Mouse (Mus musculus) CH12.LX (cell line): ENCODE data around the gene Clint1. TPM values are rescaled to one million over a fixed set of nuclear protein-coding genes. Genes with fewer than 3 reads are reported as not detected.

Source experiments
- DNase-seq: peaks from one replicate; pipeline ENCODE4 v3.0.0-alpha.2; 2013; ENCODE audit errors: extremely low read depth
- H3K27ac ChIP-seq: 2 replicates; pipeline ENCODE4 v1.5.1; 2012; ENCODE audit warnings: low read depth, mild to moderate bottlenecking, control low read depth, moderate library complexity; ENCODE audit not compliant: insufficient read depth
- H3K27me3 ChIP-seq: replicated peaks from 2 replicates; pipeline ENCODE3; 2012; ENCODE audit warnings: inconsistent platforms
- H3K36me3 ChIP-seq, 2 experiments: replicated peaks in 1 of 2; 2 replicates each; pipeline versions ENCODE3 to v1.6.1; 2012; ENCODE audit warnings: inconsistent platforms in 1 of 2, low read length in 1 of 2, mild to moderate bottlenecking in 1 of 2, mixed read lengths in 1 of 2, moderate library complexity in 1 of 2; ENCODE audit not compliant: control insufficient read depth in 1 of 2, insufficient read depth in 1 of 2
- H3K4me1 ChIP-seq, 2 experiments: 2 replicates each; pipeline ENCODE4 v1.6.1; 2012; ENCODE audit warnings: inconsistent platforms in 1 of 2, moderate library complexity in 1 of 2; ENCODE audit not compliant: insufficient read depth in 2 of 2, control insufficient read depth in 1 of 2
- H3K4me2 ChIP-seq: 2 replicates; pipeline ENCODE4 v1.6.1; 2012; ENCODE audit warnings: low read depth, mild to moderate bottlenecking, control low read depth; ENCODE audit not compliant: poor library complexity, insufficient read depth, severe bottlenecking
- H3K4me3 ChIP-seq, 3 experiments: fragments of 150-350 bp in 1 of 3; sonication (generic) in 1 of 3; replicated peaks in 1 of 3; 2 replicates each; pipeline versions ENCODE3 to v1.5.1; 2011 to 2012; ENCODE audit warnings: low read depth in 2 of 3, low read length in 2 of 3, mild to moderate bottlenecking in 2 of 3, moderate library complexity in 2 of 3, control low read depth in 1 of 3, improper control_type of control experiment in 1 of 3, inconsistent platforms in 1 of 3, mixed read lengths in 1 of 3; ENCODE audit not compliant: poor library complexity in 1 of 3
- H3K79me2 ChIP-seq: replicated peaks from 2 replicates; pipeline ENCODE4 v1.6.1; 2012; ENCODE audit warnings: mild to moderate bottlenecking, moderate library complexity; ENCODE audit not compliant: control insufficient read depth, poor library complexity, insufficient read depth, severe bottlenecking; ENCODE audit errors: extremely low read depth
- H3K9ac ChIP-seq: 2 replicates; pipeline ENCODE4 v1.6.1; 2012; ENCODE audit warnings: low read depth, mild to moderate bottlenecking, control low read depth, moderate library complexity; ENCODE audit not compliant: insufficient read depth
- H3K9me3 ChIP-seq: replicated peaks from 2 replicates; pipeline ENCODE3; 2012; ENCODE audit warnings: low read length, inconsistent platforms, mixed read lengths
- CHD2 ChIP-seq: IDR thresholded peaks from 2 replicates; pipeline ENCODE4 v1.6.1; 2011; ENCODE audit warnings: low read length, improper control_type of control experiment
- CTCF ChIP-seq, 2 experiments: IDR thresholded peaks in 1 of 2; conservative IDR thresholded peaks in 1 of 2; 2 replicates each; pipeline ENCODE4 v1.5.1; 2011 to 2012; ENCODE audit warnings: low read depth in 2 of 2, low read length in 2 of 2, improper control_type of control experiment in 1 of 2, inconsistent platforms in 1 of 2, mild to moderate bottlenecking in 1 of 2, moderate library complexity in 1 of 2
- ELF1 ChIP-seq: IDR thresholded peaks from 2 replicates; pipeline ENCODE4 v1.6.1; 2014; ENCODE audit warnings: low read depth, mild to moderate bottlenecking, inconsistent platforms, low read length, improper control_type of control experiment
- EP300 ChIP-seq: IDR thresholded peaks from 2 replicates; pipeline ENCODE4 v1.6.1; 2011; ENCODE audit warnings: low read length, improper control_type of control experiment
- ETS1 ChIP-seq: conservative IDR thresholded peaks from 2 replicates; pipeline ENCODE4 v1.6.1; 2012; ENCODE audit warnings: low read depth, mild to moderate bottlenecking, inconsistent platforms, low read length, improper control_type of control experiment, moderate library complexity
- GABPA ChIP-seq: IDR thresholded peaks from 2 replicates; pipeline ENCODE4 v1.6.1; 2012; ENCODE audit warnings: low read depth, low read length, improper control_type of control experiment, inconsistent platforms; ENCODE audit not compliant: insufficient replicate concordance
- JUN ChIP-seq: IDR thresholded peaks from 2 replicates; pipeline ENCODE4 v1.6.1; 2011; ENCODE audit warnings: low read depth, mild to moderate bottlenecking, low read length, improper control_type of control experiment, moderate library complexity; ENCODE audit not compliant: insufficient read depth
- JUND ChIP-seq: conservative IDR thresholded peaks from 2 replicates; pipeline ENCODE4 v1.6.1; 2011; ENCODE audit warnings: low read depth, low read length, improper control_type of control experiment
- MAFK ChIP-seq: IDR thresholded peaks from 2 replicates; pipeline ENCODE4 v1.6.1; 2011; ENCODE audit warnings: low read length, improper control_type of control experiment; ENCODE audit not compliant: insufficient replicate concordance
- MAX ChIP-seq: IDR thresholded peaks from 2 replicates; pipeline ENCODE4 v1.6.1; 2011; ENCODE audit warnings: low read length, improper control_type of control experiment
- MYC ChIP-seq: IDR thresholded peaks from 2 replicates; pipeline ENCODE4 v1.6.1; 2011; ENCODE audit warnings: low read depth, mild to moderate bottlenecking, improper control_type of control experiment, low read length
- POLR2A ChIP-seq: IDR thresholded peaks from 2 replicates; pipeline ENCODE4 v1.6.1; 2011; ENCODE audit warnings: low read depth, mild to moderate bottlenecking, improper control_type of control experiment, low read length
- RAD21 ChIP-seq: IDR thresholded peaks from 2 replicates; pipeline ENCODE4 v1.6.1; 2011; ENCODE audit warnings: low read depth, mild to moderate bottlenecking, low read length, improper control_type of control experiment, moderate library complexity
- RCOR1 ChIP-seq: conservative IDR thresholded peaks from 2 replicates; pipeline ENCODE4 v1.6.1; 2012; ENCODE audit warnings: low read depth, mild to moderate bottlenecking, inconsistent platforms, low read length, improper control_type of control experiment
- SMC3 ChIP-seq: IDR thresholded peaks from 2 replicates; pipeline ENCODE4 v1.6.1; 2011; ENCODE audit warnings: low read depth, low read length, improper control_type of control experiment
- UBTF ChIP-seq: IDR thresholded peaks from 2 replicates; pipeline ENCODE4 v1.6.1; 2012; ENCODE audit warnings: low read depth, mild to moderate bottlenecking, inconsistent platforms, low read length, improper control_type of control experiment, moderate library complexity
- ZKSCAN1 ChIP-seq: IDR thresholded peaks from 2 replicates; pipeline ENCODE4 v1.6.1; 2012; ENCODE audit warnings: low read depth, inconsistent platforms, low read length, improper control_type of control experiment, borderline replicate concordance
- ZMIZ1 ChIP-seq: IDR thresholded peaks from 2 replicates; pipeline ENCODE4 v1.6.1; 2012; ENCODE audit warnings: low read depth, mild to moderate bottlenecking, inconsistent platforms, low read length, improper control_type of control experiment
- ZNF384 ChIP-seq: IDR thresholded peaks from 2 replicates; pipeline ENCODE4 v1.6.1; 2012; ENCODE audit warnings: low read depth, low read length, improper control_type of control experiment, inconsistent platforms
- dilution Hi-C: fragments of 300-500 bp; cut with MboI; formaldehyde crosslinking; loops from 2 replicates; pipeline ENCODE4 v1.14.3; 2020; ENCODE audit warnings: low sequenced_read_pairs; ENCODE audit not compliant: extremely low pct_unique_long_range_greater_than_20kb, extremely low pct_ligation_motif_present
- in situ Hi-C: fragments of 300-500 bp; cut with MboI; formaldehyde crosslinking; loops from 3 replicates; pipeline ENCODE4 v1.14.3; 2019; ENCODE audit warnings: low sequenced_read_pairs, low pct_ligation_motif_present, low pct_unique_long_range_greater_than_20kb, mixed read lengths
- polyA plus RNA-seq: library from polyadenylated mRNA; unstranded; fragments of >175 nt; gene quantifications from 2 replicates; pipeline ENCODE4 v1.2.1, GENCODE M21; 2012; ENCODE audit warnings: low read depth; ENCODE audit not compliant: insufficient read length
- total RNA-seq, 2 experiments: library from RNA; depleted of rRNA; stranded (reverse); fragments of 300-350 nt in 1 of 2; fragments of >200 nt in 1 of 2; gene quantifications; 2 replicates each; pipeline ENCODE4 v1.2.3; 2012 to 2014

Clint1 gene
- total and polyA plus RNA-seq, 3 experiments = 54.1 to 137 (median 98.5) TPM

- peak; percentile 40; the same call in 1 of the 2 replicates for TF ChIP-seq RCOR1
- TF ChIP-seq, all 38 proteins: peak for 14
Observed at GRCm38 (mm10) chr11:45883270-45883931, 31.6 kb downstream of the Clint1 start (continued).

- peaks cover 5 to 36% of the 10 kb centered on the region in 2 experiments for H3K4me1 ChIP-seq
- no peak overlapping the region for H3K27ac ChIP-seq
- dilution Hi-C loops = no loop called here
- H3K9ac ChIP-seq = no peak overlapping the region
- peak; percentile 80 for DNase-seq
- H3K4me3 ChIP-seq = no peak overlapping the region
- peaks cover 33 to 71% of the 10 kb centered on the region in 2 experiments for H3K36me3 ChIP-seq
- TF ChIP-seq MAX (no peak), JUN (no peak), CTCF (conservative IDR thresholded peaks at IDR 0.05 in 1 of 2, IDR thresholded peaks at IDR 0.05 in 1 of 2; ENCODE audit: low read depth in 2 of 2, low read length in 2 of 2) (peak; percentile 84 to 92), ZKSCAN1 (no peak), MYC (0 out of 2 replicates have a peak, but pooled peaks have one; percentile 8), POLR2A (no peak), RCOR1 (no peak), CHD2 (no peak), ELF1 (no peak), ZMIZ1 (no peak), ETS1 (no peak), RAD21 (peak; percentile 93), MAFK (no peak), EP300 (no peak), SMC3 (peak; percentile 68), ZNF384 (peak; percentile 95), GABPA (no peak)
- H3K79me2 ChIP-seq = peaks cover 7% of the 10 kb centered on the region
- H3K27me3 ChIP-seq = no peaks in the 10 kb centered on the region
- in situ Hi-C loops = loop anchor here (10.0 to 25.0 kb wide), 3 partner anchors 79 to 1297 kb away; no protein-coding TSS in a partner anchor
- H3K9me3 ChIP-seq = no peaks in the 10 kb centered on the region
- H3K4me2 ChIP-seq = peak overlapping the region; percentile 85
Observed at GRCm38 (mm10) chr11:45884029-45884428, 32.2 kb downstream of the Clint1 start.

GRCm38 (mm10) chr11:45885606-45886230, 33.9 kb downstream of the Clint1 start:
- no peak for TF ChIP-seq CHD2
- no peak for TF ChIP-seq EP300
- no peak for TF ChIP-seq JUND
- TF ChIP-seq UBTF = no peak
- in situ Hi-C loops (loop anchor here (10.0 to 25.0 kb wide), 3 partner anchors 81 to 1298 kb away; no protein-coding TSS in a partner anchor), dilution Hi-C loops (no loop called here)
- H3K4me3 ChIP-seq = no peak overlapping the region
- peaks cover 7% of the 10 kb centered on the region for H3K79me2 ChIP-seq
- H3K9ac ChIP-seq = no peak overlapping the region
- H3K27me3 ChIP-seq = no peaks in the 10 kb centered on the region
- peaks cover 47 to 77% of the 10 kb centered on the region in 2 experiments for H3K36me3 ChIP-seq
- no peaks in the 10 kb centered on the region for H3K9me3 ChIP-seq
- H3K27ac ChIP-seq = no peak overlapping the region
- peaks cover 5 to 43% of the 10 kb centered on the region in 2 experiments for H3K4me1 ChIP-seq
- no peak for DNase-seq
- no peak overlapping the region for H3K4me2 ChIP-seq
